8 mouse cellular contexts compared by ENCODE assay signal in the genomic region with DNA sequence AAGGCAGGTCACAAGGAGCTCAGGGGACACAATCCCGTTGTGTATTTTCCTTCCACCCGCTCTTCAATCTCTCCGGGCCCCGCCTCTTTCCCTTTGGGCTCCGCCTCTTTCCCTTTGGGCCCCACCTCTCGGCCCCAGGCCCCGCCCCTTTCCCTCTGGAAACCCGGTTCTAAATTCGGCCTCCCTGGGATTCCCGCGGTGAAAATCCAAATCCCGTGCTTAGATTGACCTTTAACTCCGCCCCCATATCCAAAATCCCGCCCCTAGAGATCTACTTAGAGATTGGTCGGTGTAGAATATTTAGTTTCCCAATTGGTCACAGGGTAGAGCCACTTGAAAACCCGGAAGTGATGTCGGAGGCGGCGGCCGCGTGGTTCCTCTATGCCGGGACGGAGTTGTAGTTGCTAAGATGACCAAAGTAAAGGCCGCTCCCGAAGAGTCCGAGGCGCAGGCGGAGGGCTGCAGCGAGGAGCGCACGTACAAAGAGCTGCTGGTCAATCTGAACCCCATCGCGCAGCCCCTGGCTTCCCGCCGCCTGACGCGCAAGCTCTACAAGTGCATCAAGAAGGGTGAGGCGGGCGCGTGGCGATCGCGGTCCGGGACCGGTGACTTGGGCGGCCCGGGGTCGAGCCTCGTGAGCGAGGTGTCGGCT. TPM values are rescaled to one million over a fixed set of nuclear protein-coding genes. Genes with fewer than 3 reads are reported as not detected.
DNase-seq lines count a peak whose midpoint lies in the region; ATAC-seq and TF ChIP-seq lines count a peak whose summit lies in the region.

A gene (plus strand): TSS at position 327 of the 652 bp plus-strand sequence.

- no peaks in the 10 kb centered on the region for H3K27me3 ChIP-seq in heart, embryonic 12.5 days (replicated peaks)
- no peaks in the 10 kb centered on the region for H3K27me3 ChIP-seq in kidney, postnatal 0 days (ENCODE audit: insufficient read depth, low read length)
- H3K27me3 ChIP-seq in liver, embryonic 11.5 days (replicated peaks; ENCODE audit: control insufficient read depth, insufficient read depth, low read length): no peaks in the 10 kb centered on the region
- H3K27me3 ChIP-seq in stomach, embryonic 14.5 days (ENCODE audit: control insufficient read depth, insufficient read depth, low read length): no peaks in the 10 kb centered on the region

- H3K9me3 ChIP-seq in heart, embryonic 12.5 days (replicated peaks): no peaks in the 10 kb centered on the region
- no peaks in the 10 kb centered on the region for H3K9me3 ChIP-seq in kidney, postnatal 0 days (replicated peaks; ENCODE audit: low read length)
- no peaks in the 10 kb centered on the region for H3K9me3 ChIP-seq in liver, embryonic 11.5 days (ENCODE audit: control insufficient read depth, low read length)
- H3K9me3 ChIP-seq in stomach, embryonic 14.5 days (ENCODE audit: control insufficient read depth, low read depth, low read length): no peaks in the 10 kb centered on the region

- peak within 1 kb of the TSS; percentile 28; the same call in 1 of the 2 replicates for H3K27ac ChIP-seq in heart, embryonic 12.5 days (ENCODE audit: poor library complexity, severe bottlenecking)
- H3K27ac ChIP-seq in kidney, postnatal 0 days: peak within 1 kb of the TSS; percentile 70
- peak within 1 kb of the TSS; percentile 28 for H3K27ac ChIP-seq in liver, embryonic 11.5 days (ENCODE audit: low read depth, low read length)
- peak within 1 kb of the TSS; percentile 52; the same call in 1 of the 2 replicates for H3K27ac ChIP-seq in stomach, embryonic 14.5 days (ENCODE audit: low read length)

- 0 out of 2 replicates have a peak, but pooled peaks have one; percentile 16 for TF ChIP-seq CTCF in kidney, postnatal 0 days (IDR thresholded peaks at IDR 0.05; ENCODE audit: low read depth)

- peak within 1 kb of the TSS; percentile 82 for H3K4me3 ChIP-seq in heart, embryonic 12.5 days
- H3K4me3 ChIP-seq in kidney, postnatal 0 days (replicated peaks; ENCODE audit: low read depth, low read length): peak within 1 kb of the TSS; percentile 81
- peak within 1 kb of the TSS; percentile 80 for H3K4me3 ChIP-seq in liver, embryonic 11.5 days (ENCODE audit: low read depth, low read length)
- peak within 1 kb of the TSS; percentile 90 for H3K4me3 ChIP-seq in stomach, embryonic 14.5 days (ENCODE audit: low read depth, low read length)

- under 1% methylated on average over 51 of the region's 51 CpGs for WGBS in heart, embryonic 12.5 days
- under 1% methylated on average over 51 of the region's 51 CpGs for WGBS in kidney, postnatal 0 days
- WGBS in liver, embryonic 11.5 days: under 1% methylated on average over 51 of the region's 51 CpGs
- under 1% methylated on average over 51 of the region's 51 CpGs for WGBS in stomach, embryonic 14.5 days

- H3K9ac ChIP-seq in heart, embryonic 12.5 days: peak within 1 kb of the TSS; percentile 79
- peak within 1 kb of the TSS; percentile 76 for H3K9ac ChIP-seq in kidney, postnatal 0 days (ENCODE audit: low read depth, low read length)
- peak within 1 kb of the TSS; percentile 78 for H3K9ac ChIP-seq in liver, embryonic 11.5 days (ENCODE audit: low read depth, low read length)
- H3K9ac ChIP-seq in stomach, embryonic 14.5 days (replicated peaks; ENCODE audit: low read depth, low read length): peak within 1 kb of the TSS; percentile 78

- peak; percentile 93 for DNase-seq in CD4-positive helper T cell, adult 2 months (ENCODE audit: low read depth, low spot score)
- peak; percentile 95 for DNase-seq in brain, embryonic 18.5 days (ENCODE audit: low read depth, low spot score)
- peak; percentile 100 for DNase-seq in kidney, postnatal 0 days (ENCODE audit: low spot score)
- DNase-seq in liver, embryonic 11.5 days (ENCODE audit: low spot score): peak; percentile 96
- DNase-seq in naive thymus-derived CD4-positive, alpha-beta T cell, adult 2 months (ENCODE audit: low read depth): peak; percentile 93

- peaks cover 31% of the 10 kb centered on the region for H3K36me3 ChIP-seq in heart, embryonic 12.5 days
- peaks cover 22% of the 10 kb centered on the region for H3K36me3 ChIP-seq in kidney, postnatal 0 days (ENCODE audit: insufficient read depth, low read length)
- H3K36me3 ChIP-seq in liver, embryonic 11.5 days (ENCODE audit: control insufficient read depth, insufficient read depth, low read length): peaks cover 29% of the 10 kb centered on the region
- peaks cover 23% of the 10 kb centered on the region; the same call in 1 of the 2 replicates for H3K36me3 ChIP-seq in stomach, embryonic 14.5 days (ENCODE audit: control insufficient read depth, insufficient read depth, low read length)

- peak; percentile 78 for ATAC-seq in erythroid progenitor cell, adult 5-6 weeks (replicated peaks; ENCODE audit: low FRiP score, poor library complexity, severe bottlenecking)
- ATAC-seq in heart, embryonic 12.5 days (ENCODE audit: insufficient number of reproducible peaks, low FRiP score): peak; percentile 90
- peak; percentile 93 for ATAC-seq in kidney, postnatal 0 days (replicated peaks; ENCODE audit: low FRiP score, low read depth)
- ATAC-seq in liver, embryonic 11.5 days (replicated peaks; ENCODE audit: low FRiP score): peak; percentile 85
- ATAC-seq in stomach, embryonic 14.5 days (ENCODE audit: insufficient number of reproducible peaks, insufficient read depth, low FRiP score, low read depth): peak; percentile 93

- H3K4me1 ChIP-seq in heart, embryonic 12.5 days (replicated peaks): peaks cover 26% of the 10 kb centered on the region
- H3K4me1 ChIP-seq in kidney, postnatal 0 days (replicated peaks; ENCODE audit: insufficient read depth, low read length): peaks cover 16% of the 10 kb centered on the region
- H3K4me1 ChIP-seq in liver, embryonic 11.5 days (replicated peaks; ENCODE audit: control insufficient read depth, insufficient read depth, low read length): peaks cover 21% of the 10 kb centered on the region
- peaks cover 19% of the 10 kb centered on the region; the same call in 1 of the 2 replicates for H3K4me1 ChIP-seq in stomach, embryonic 14.5 days (ENCODE audit: control insufficient read depth, insufficient read depth, low read length)

- H3K4me2 ChIP-seq in heart, embryonic 12.5 days: peak within 1 kb of the TSS; percentile 66
- H3K4me2 ChIP-seq in kidney, postnatal 0 days (ENCODE audit: low read length): peak within 1 kb of the TSS; percentile 82
- H3K4me2 ChIP-seq in liver, embryonic 11.5 days: peak within 1 kb of the TSS; percentile 90
- H3K4me2 ChIP-seq in stomach, embryonic 14.5 days (replicated peaks; ENCODE audit: low read depth, low read length): peak within 1 kb of the TSS; percentile 78

RNA-seq across cellular contexts. Expression of the gene that starts here (rescaled TPM):
- 15.9 and 23.1 TPM in 2 replicates for total RNA-seq in erythroid progenitor cell, adult 5-6 weeks (2015; ENCODE audit: low replicate concordance)
- total RNA-seq in erythroid progenitor cell, adult 5-6 weeks (2017; ENCODE audit: low replicate concordance): 12.3 and 14.8 TPM in 2 replicates
- polyA plus RNA-seq in heart, embryonic 12.5 days (2016; fragmentation: Nextera tagmentation; extraction: Ambion mirVana): 89.6 and 91.9 TPM in 2 replicates
- 134 and 136 TPM in 2 replicates for polyA plus RNA-seq in kidney, postnatal 0 days (2015; fragmentation: Nextera tagmentation; extraction: Ambion mirVana)
- 347 and 349 TPM in 2 replicates for polyA plus RNA-seq in liver, embryonic 11.5 days (2014; fragmentation: Nextera tagmentation; extraction: Ambion mirVana)
- 159 and 174 TPM in 2 replicates for polyA plus RNA-seq in stomach, embryonic 14.5 days (2014; fragmentation: Nextera tagmentation; extraction: Ambion mirVana)

Comparison
In these comparisons a context has a peak if more than half of its experiments do, and no peak if none do; other contexts are left out.
1. Peak in every context shown above with its lines: DNase-seq, ATAC-seq, H3K4me3 ChIP-seq and H3K27ac ChIP-seq.